9 mouse cellular contexts compared by ENCODE assay signal in the genomic region with DNA sequence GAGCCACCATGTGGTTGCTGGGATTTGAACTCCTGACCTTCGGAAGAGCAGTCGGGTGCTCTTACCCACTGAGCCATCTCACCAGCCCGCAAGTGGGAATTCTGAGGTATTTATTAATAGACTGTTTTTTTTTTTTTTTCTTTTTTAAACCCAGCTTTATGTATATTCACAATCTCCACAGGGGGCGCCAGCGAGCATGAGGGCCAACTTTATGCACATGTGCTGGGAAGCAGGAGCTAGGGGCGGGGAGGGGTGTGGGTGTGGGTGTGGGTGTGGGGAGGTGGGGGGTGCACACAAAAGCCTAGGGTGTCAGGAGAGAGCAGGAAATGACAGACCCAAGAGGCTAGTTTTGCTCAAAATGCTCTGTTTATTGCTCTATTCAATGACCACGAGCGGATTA. TPM values are rescaled to one million over a fixed set of nuclear protein-coding genes. Genes with fewer than 3 reads are reported as not detected.
DNase-seq lines count a peak whose midpoint lies in the region; ATAC-seq and TF ChIP-seq lines count a peak whose summit lies in the region.
"Had no signal": no experiment of that assay in that cellular context is flagged by ENCODE, and none has a peak within 500 bp of the region (broad histone marks: within the 10 kb centered on the region; RNA-seq: fewer than 3 reads in every experiment).

No protein-coding gene starts in this region.

- no peaks in the 10 kb centered on the region for H3K9me3 ChIP-seq in kidney, embryonic 16.5 days (ENCODE audit: low read length)

- no peak overlapping the region for H3K4me3 ChIP-seq in kidney, embryonic 16.5 days (ENCODE audit: low read length)
- H3K4me3 ChIP-seq in bone marrow macrophage, adult 2 months (ENCODE audit: insufficient read depth, low read length): no peak overlapping the region

- peak; percentile 52 for TF ChIP-seq CTCF in bone marrow macrophage, adult 2 months (IDR thresholded peaks at IDR 0.05; ENCODE audit: low read depth, low read length)

- ATAC-seq in kidney, embryonic 16.5 days (ENCODE audit: low FRiP score, low TSS enrichment): no peak
- ATAC-seq in inflammation-experienced regulatory T-cells, adult 6 months: no peak
- ATAC-seq in erythroblast, adult 5-6 weeks (replicated peaks; ENCODE audit: low FRiP score, poor library complexity, severe bottlenecking): no peak

- peaks cover 30% of the 10 kb centered on the region for H3K4me1 ChIP-seq in kidney, embryonic 16.5 days (ENCODE audit: insufficient read depth, low read length)
- H3K4me1 ChIP-seq in bone marrow macrophage, adult 2 months (ENCODE audit: control insufficient read depth, insufficient read depth, low read length): peaks cover 7% of the 10 kb centered on the region

- no peaks in the 10 kb centered on the region for H3K27me3 ChIP-seq in kidney, embryonic 16.5 days (ENCODE audit: insufficient read depth, low read length)

- no peak overlapping the region for H3K4me2 ChIP-seq in kidney, embryonic 16.5 days (replicated peaks; ENCODE audit: low read depth, low read length)

- H3K27ac ChIP-seq in kidney, embryonic 16.5 days (ENCODE audit: low read length): no peak overlapping the region
- H3K27ac ChIP-seq in bone marrow macrophage, adult 2 months (ENCODE audit: insufficient read depth, low read depth, low read length): no peak overlapping the region

- no peak overlapping the region for H3K9ac ChIP-seq in kidney, embryonic 16.5 days (replicated peaks; ENCODE audit: low read length)

- no peak for TF ChIP-seq POLR2A in bone marrow macrophage, adult 2 months (IDR thresholded peaks at IDR 0.05; ENCODE audit: borderline replicate concordance, low read depth, low read length)

- peak; percentile 44 for DNase-seq in adrenal gland, postnatal 10 days
- no peak for DNase-seq in adrenal gland, postnatal 25 days
- peak; percentile 50 to 52 for DNase-seq in kidney, postnatal 25 days
- DNase-seq in lung, postnatal 10 days: peak; percentile 77

- WGBS in kidney, embryonic 16.5 days: 77% methylated on average over 8 of the region's 8 CpGs

- H3K36me3 ChIP-seq in kidney, embryonic 16.5 days (ENCODE audit: insufficient read depth, low read length): no peaks in the 10 kb centered on the region

RNA-seq across cellular contexts. Expression of gene Tmem86a, which starts 27.1 kb away (rescaled TPM):
- total RNA-seq in adrenal gland, postnatal 10 days (2021): 10 to 100 TPM; 27.0 to 32.5 TPM
- 25.8 and 53.9 TPM in 2 replicates for total RNA-seq in adrenal gland, postnatal 25 days (2021)
- polyA plus RNA-seq in kidney, embryonic 16.5 days (2015; fragmentation: Nextera tagmentation; extraction: Ambion mirVana): 34.8 and 35.8 TPM in 2 replicates
- 100 and 103 TPM in 2 replicates for polyA plus RNA-seq in bone marrow macrophage, adult 2 months (2012; ENCODE audit: insufficient read depth, insufficient read length, missing spikeins)
- 1 to 10 TPM; 1.5 to 6.6 (median 3.8) TPM for polyA plus RNA-seq in inflammation-experienced regulatory T-cells, adult 6 months (2017; shearing (Covaris generic))
- total RNA-seq in erythroblast, adult 5-6 weeks (2015; ENCODE audit: low replicate concordance): 3.3 and 10.0 TPM in 2 replicates
- 2.9 and 3.5 TPM in 2 replicates for total RNA-seq in erythroblast, adult 5-6 weeks (2017; ENCODE audit: low replicate concordance)

RNA-seq across cellular contexts. Expression of gene Ptpn5, which starts 56.0 kb away (rescaled TPM):
- total RNA-seq in adrenal gland, postnatal 10 days (2021): 1 to 10 TPM in 1 of 2 experiments, under 1 TPM in 1; 0.81 to 1.5 TPM
- total RNA-seq in adrenal gland, postnatal 25 days (2021): 1.3 and 2.2 TPM in 2 replicates
- polyA plus RNA-seq in kidney, embryonic 16.5 days (2015; fragmentation: Nextera tagmentation; extraction: Ambion mirVana): 0.89 and 0.90 TPM in 2 replicates
- polyA plus RNA-seq in bone marrow macrophage, adult 2 months (2012; ENCODE audit: insufficient read depth, insufficient read length, missing spikeins): not detected in 2 replicates
- 10 to 100 TPM in 2 of 3 experiments, 1 to 10 TPM in 1; 8.8 to 16.0 (median 11.1) TPM for polyA plus RNA-seq in inflammation-experienced regulatory T-cells, adult 6 months (2017; shearing (Covaris generic))
- not detected in 2 replicates for total RNA-seq in erythroblast, adult 5-6 weeks (2015; ENCODE audit: low replicate concordance)
- not detected in 2 replicates for total RNA-seq in erythroblast, adult 5-6 weeks (2017; ENCODE audit: low replicate concordance)
- total RNA-seq: gastrocnemius, postnatal 4 days had no signal
